Mouse (Mus musculus): ENCODE results near the gene Tcam1.

- TF ChIP-seq POLR2A (IDR thresholded peaks at IDR 0.05; ENCODE audit: insufficient read depth, low read depth, low read length) (no peak), CTCF (IDR thresholded peaks at IDR 0.05) (no peak), EP300 (IDR thresholded peaks at IDR 0.05; ENCODE audit: insufficient read depth, low read depth, low read length) (no peak)
These were observed 6.9 kb downstream of the Tcam1 start for GRCm38 (mm10) chr11:106283371-106283770.
